ENCODE assay signal across 10 mouse cellular contexts in genomic region chr2:165716688-165717087, GRCm38 (mm10).
DNase-seq lines count a peak whose midpoint lies in the region; ATAC-seq and TF ChIP-seq lines count a peak whose summit lies in the region.
"Had no signal": no experiment of that assay in that cellular context is flagged by ENCODE, and none has a peak within 500 bp of the region (broad histone marks: within the 10 kb centered on the region; RNA-seq: fewer than 3 reads in every experiment).

No protein-coding gene starts in this region.

- no peaks in the 10 kb centered on the region for H3K36me3 ChIP-seq in heart, postnatal 0 days (replicated peaks; ENCODE audit: control insufficient read depth, insufficient read depth, low read length)
- no peaks in the 10 kb centered on the region for H3K36me3 ChIP-seq in heart, embryonic 10.5 days
- H3K36me3 ChIP-seq in midbrain, postnatal 0 days (ENCODE audit: insufficient read depth, low read length), result no peaks in the 10 kb centered on the region
- no peaks in the 10 kb centered on the region for H3K36me3 ChIP-seq in midbrain, embryonic 10.5 days
- H3K36me3 ChIP-seq in intestine, embryonic 15.5 days, result no peaks in the 10 kb centered on the region
- H3K36me3 ChIP-seq: liver, embryonic 13.5 days had no signal

- no peak for TF ChIP-seq EP300 in heart, postnatal 0 days (IDR thresholded peaks at IDR 0.05; ENCODE audit: low read depth)

- H3K9ac ChIP-seq in heart, postnatal 0 days (replicated peaks; ENCODE audit: low read depth, low read length), result no peak overlapping the region
- no peak overlapping the region for H3K9ac ChIP-seq in midbrain, postnatal 0 days (replicated peaks; ENCODE audit: low read length, poor library complexity, severe bottlenecking)
- H3K9ac ChIP-seq in intestine, embryonic 15.5 days, result no peak overlapping the region
- H3K9ac ChIP-seq: liver, embryonic 13.5 days had no signal

- TF ChIP-seq POLR2A in brain, embryonic 14.5 days (IDR thresholded peaks at IDR 0.05; ENCODE audit: borderline replicate concordance, extremely low read depth, insufficient read depth, insufficient read length, poor library complexity, severe bottlenecking), result no peak

- no peak overlapping the region for H3K4me2 ChIP-seq in heart, postnatal 0 days (ENCODE audit: low read depth, low read length)
- H3K4me2 ChIP-seq in midbrain, postnatal 0 days (ENCODE audit: low read depth, low read length, poor library complexity, severe bottlenecking), result no peak overlapping the region
- no peak overlapping the region for H3K4me2 ChIP-seq in intestine, embryonic 15.5 days (replicated peaks)
- H3K4me2 ChIP-seq: liver, embryonic 13.5 days had no signal

- H3K27me3 ChIP-seq in heart, postnatal 0 days (ENCODE audit: control insufficient read depth, insufficient read depth, low read length), result no peaks in the 10 kb centered on the region
- peaks cover 13% of the 10 kb centered on the region; the same call in 1 of the 2 replicates for H3K27me3 ChIP-seq in heart, embryonic 10.5 days (ENCODE audit: insufficient read depth, poor library complexity, severe bottlenecking)
- no peaks in the 10 kb centered on the region for H3K27me3 ChIP-seq in midbrain, postnatal 0 days (ENCODE audit: insufficient read depth, low read length)
- no peaks in the 10 kb centered on the region for H3K27me3 ChIP-seq in midbrain, embryonic 10.5 days (ENCODE audit: low read depth, poor library complexity, severe bottlenecking)
- H3K27me3 ChIP-seq in intestine, embryonic 15.5 days (replicated peaks), result no peaks in the 10 kb centered on the region
- H3K27me3 ChIP-seq: liver, embryonic 13.5 days had no signal

- peak; percentile 4; the same call in 1 of the 2 replicates for TF ChIP-seq CTCF in heart, postnatal 0 days (IDR thresholded peaks at IDR 0.05; ENCODE audit: low read depth)
- TF ChIP-seq CTCF in midbrain, postnatal 0 days (IDR thresholded peaks at IDR 0.05), result peak; percentile 62
- peak; percentile 54; the same call in 1 of the 2 replicates for TF ChIP-seq CTCF in brain, embryonic 14.5 days (IDR thresholded peaks at IDR 0.05; ENCODE audit: borderline replicate concordance, extremely low read depth, insufficient read depth, insufficient read length)

- no peak for ATAC-seq in heart, postnatal 0 days (ENCODE audit: insufficient read depth, low read depth)
- ATAC-seq in midbrain, postnatal 0 days (ENCODE audit: low FRiP score), result no peak
- no peak for ATAC-seq in intestine, embryonic 15.5 days

- no peaks in the 10 kb centered on the region for H3K4me1 ChIP-seq in heart, postnatal 0 days (ENCODE audit: control insufficient read depth, insufficient read depth)
- H3K4me1 ChIP-seq in heart, embryonic 10.5 days, result no peaks in the 10 kb centered on the region
- no peaks in the 10 kb centered on the region for H3K4me1 ChIP-seq in midbrain, postnatal 0 days (ENCODE audit: insufficient read depth, low read length)
- peaks cover 25% of the 10 kb centered on the region for H3K4me1 ChIP-seq in midbrain, embryonic 10.5 days
- H3K4me1 ChIP-seq in intestine, embryonic 15.5 days (replicated peaks), result no peaks in the 10 kb centered on the region
- H3K4me1 ChIP-seq: liver, embryonic 13.5 days had no signal

- H3K4me3 ChIP-seq in heart, postnatal 0 days (ENCODE audit: low read depth, low read length), result no peak overlapping the region
- H3K4me3 ChIP-seq in heart, embryonic 10.5 days, result no peak overlapping the region
- no peak overlapping the region for H3K4me3 ChIP-seq in midbrain, postnatal 0 days (ENCODE audit: low read depth, low read length)
- H3K4me3 ChIP-seq in midbrain, embryonic 10.5 days, result no peak overlapping the region
- H3K4me3 ChIP-seq in intestine, embryonic 15.5 days (replicated peaks), result no peak overlapping the region
- H3K4me3 ChIP-seq: liver, embryonic 13.5 days had no signal

- H3K9me3 ChIP-seq in heart, postnatal 0 days (replicated peaks; ENCODE audit: control insufficient read depth, low read length), result no peaks in the 10 kb centered on the region
- no peaks in the 10 kb centered on the region for H3K9me3 ChIP-seq in heart, embryonic 10.5 days
- H3K9me3 ChIP-seq in midbrain, postnatal 0 days (ENCODE audit: low read length), result no peaks in the 10 kb centered on the region
- H3K9me3 ChIP-seq in midbrain, embryonic 10.5 days (replicated peaks), result no peaks in the 10 kb centered on the region
- H3K9me3 ChIP-seq in intestine, embryonic 15.5 days, result peaks cover 3% of the 10 kb centered on the region; the same call in 1 of the 2 replicates
- H3K9me3 ChIP-seq: liver, embryonic 13.5 days had no signal

- DNase-seq in heart, postnatal 0 days (ENCODE audit: low spot score), result no peak
- no peak for DNase-seq in heart, embryonic 10.5 days (ENCODE audit: low spot score)
- no peak for DNase-seq in midbrain, postnatal 0 days (ENCODE audit: low spot score)
- no peak for DNase-seq in midbrain, embryonic 10.5 days (ENCODE audit: low spot score)
- DNase-seq in brain, embryonic 14.5 days (ENCODE audit: low read depth), result no peak
- peak; percentile 8 to 22 for DNase-seq in thymus, postnatal 36 days
- DNase-seq in layer of hippocampus, adult 18-20 months (ENCODE audit: low spot score in 2 of 2), result no peak
- DNase-seq: gastrocnemius, postnatal 36 days; liver, embryonic 13.5 days had no signal

- 84% methylated on average over 6 of the region's 6 CpGs for WGBS in heart, postnatal 0 days
- 73% methylated on average over 6 of the region's 6 CpGs for WGBS in heart, embryonic 10.5 days
- WGBS in midbrain, postnatal 0 days, result 85% methylated on average over 6 of the region's 6 CpGs
- 86% methylated on average over 6 of the region's 6 CpGs for WGBS in midbrain, embryonic 10.5 days
- 87% methylated on average over 6 of the region's 6 CpGs for WGBS in intestine, embryonic 15.5 days

- no peak overlapping the region for H3K27ac ChIP-seq in heart, postnatal 0 days (ENCODE audit: low read depth)
- H3K27ac ChIP-seq in heart, embryonic 10.5 days, result no peak overlapping the region
- no peak overlapping the region for H3K27ac ChIP-seq in midbrain, postnatal 0 days (ENCODE audit: low read depth, low read length)
- no peak overlapping the region for H3K27ac ChIP-seq in midbrain, embryonic 10.5 days (replicated peaks)
- no peak overlapping the region for H3K27ac ChIP-seq in intestine, embryonic 15.5 days
- H3K27ac ChIP-seq: liver, embryonic 13.5 days had no signal

Comparison
In these comparisons a context has a peak if more than half of its experiments do, and no peak if none do; other contexts are left out.
1. DNase-seq: peak in thymus, postnatal 36 days (2 of 2); none in heart, postnatal 0 days (single experiment), heart, embryonic 10.5 days (single experiment), midbrain, postnatal 0 days (single experiment), midbrain, embryonic 10.5 days (single experiment), brain, embryonic 14.5 days (single experiment) and layer of hippocampus, adult 18-20 months (0 of 2).
2. CTCF ChIP-seq: peak in every context shown above with its lines; median percentile 62 in midbrain, postnatal 0 days; 54 in brain, embryonic 14.5 days; 4 in heart, postnatal 0 days.